Mouse (Mus musculus) embryonic fibroblast, embryonic 13.5 days (primary cell): ENCODE results near the gene Negr1.

Source experiments
- CTCF ChIP-seq: IDR thresholded peaks from 2 replicates; pipeline ENCODE4 v1.5.1; 2011; ENCODE audit warnings: mild to moderate bottlenecking, control low read depth, low read length, moderate library complexity, borderline replicate concordance; ENCODE audit not compliant: insufficient read depth
- POLR2A ChIP-seq: IDR thresholded peaks from 2 replicates; pipeline ENCODE4 v1.6.1; 2011; ENCODE audit warnings: low read depth, mild to moderate bottlenecking, control low read depth, low read length, moderate library complexity

DNA sequence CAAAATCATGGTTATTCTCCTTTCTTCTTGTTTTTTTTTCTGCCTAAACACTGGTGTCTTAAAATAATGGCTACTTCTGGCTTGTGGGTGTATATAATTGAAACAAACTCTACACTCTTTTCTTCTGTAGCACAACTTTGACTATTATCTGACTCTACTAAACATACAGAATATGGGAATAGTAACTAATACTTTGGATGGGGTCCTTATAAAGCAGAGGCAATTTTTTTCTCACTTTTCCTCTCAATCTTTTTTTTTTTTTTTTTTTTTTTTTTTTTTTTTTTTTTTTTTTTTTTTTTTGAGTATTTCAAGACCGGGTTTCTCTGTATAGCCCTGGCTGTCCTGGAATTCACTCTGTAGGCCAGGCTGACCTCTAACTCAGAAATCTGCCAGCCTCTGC lies 772.6 kb downstream of the Negr1 start:
- TF ChIP-seq POLR2A (no peak), CTCF (no peak)
